Mouse (Mus musculus) midbrain, embryonic 15.5 days (tissue): Measurements from ENCODE around the gene Kcnmb4. TPM values are rescaled to one million over a fixed set of nuclear protein-coding genes. Genes with fewer than 3 reads are reported as not detected.

Source experiments
- ATAC-seq: fragments of 200-750 bp; cut with Nextera tagmentation; replicated peaks from 2 replicates; pipeline ENCODE4 v1.8.0; 2017; ENCODE audit warnings: moderate TSS enrichment
- H3K27ac ChIP-seq: fragments of 300-500 bp; sonication (generic); 2 replicates; pipeline ENCODE4 v1.5.1; 2015; ENCODE audit warnings: mild to moderate bottlenecking, inconsistent platforms
- H3K27me3 ChIP-seq: fragments of 300-500 bp; sonication (generic); replicated peaks from 2 replicates; pipeline ENCODE4 v1.6.1; 2015; ENCODE audit warnings: inconsistent platforms
- H3K36me3 ChIP-seq: fragments of 300-500 bp; sonication (generic); replicated peaks from 2 replicates; pipeline ENCODE4 v1.6.1; 2015; ENCODE audit warnings: inconsistent platforms
- H3K4me1 ChIP-seq: fragments of 300-500 bp; sonication (generic); 2 replicates; pipeline ENCODE4 v1.6.1; 2015; ENCODE audit warnings: inconsistent platforms
- H3K4me2 ChIP-seq: fragments of 300-500 bp; sonication (generic); 2 replicates; pipeline ENCODE4 v1.6.1; 2015; ENCODE audit warnings: inconsistent platforms, mild to moderate bottlenecking, moderate library complexity
- H3K4me3 ChIP-seq: fragments of 300-500 bp; sonication (generic); 2 replicates; pipeline ENCODE4 v1.5.1; 2015; ENCODE audit warnings: mild to moderate bottlenecking, inconsistent platforms
- H3K9ac ChIP-seq: fragments of 300-500 bp; sonication (generic); 2 replicates; pipeline ENCODE4 v1.6.1; 2015; ENCODE audit warnings: mild to moderate bottlenecking, inconsistent platforms
- H3K9me3 ChIP-seq: fragments of 300-500 bp; sonication (generic); 2 replicates; pipeline ENCODE4 v1.6.1; 2016; ENCODE audit warnings: inconsistent platforms
- WGBS: fragments of 180-500 bp; shearing (Covaris S2); methylation state at CpG from one replicate; pipeline ENCODE4 v1.1.7; 2015; ENCODE audit warnings: mixed read lengths; 5-methylcytosine and 5-hydroxymethylcytosine counted together
- polyA plus RNA-seq: library from polyadenylated mRNA; unstranded; fragments of >200 nt; fragmentation: Nextera tagmentation; extraction: Ambion mirVana; gene quantifications from 2 replicates; pipeline ENCODE4 v1.2.1, GENCODE M21; 2015

The Kcnmb4 gene
- polyA plus RNA-seq, 1 experiment from 2014 or later: 20.3 TPM

GRCm38 (mm10) chr10:116416726-116417125 lies 57.0 kb downstream of the Kcnmb4 start:
- WGBS: 79% methylated on average over 5 of the region's 5 CpGs
- Histone ChIP-seq H3K27me3 (no peaks in the 10 kb centered on the region), H3K4me1 (no peaks in the 10 kb centered on the region), H3K36me3 (no peaks in the 10 kb centered on the region), H3K4me3 (no peak overlapping the region), H3K9ac (no peak overlapping the region), H3K27ac (no peak overlapping the region), H3K4me2 (no peak overlapping the region), H3K9me3 (no peaks in the 10 kb centered on the region)
- no peak for ATAC-seq

GRCm38 (mm10) chr10:116416142-116416541 lies 57.5 kb downstream of the Kcnmb4 start:
- no peaks in the 10 kb centered on the region for H3K27me3 ChIP-seq
- peak; percentile 56; the same call in 1 of the 2 replicates for ATAC-seq
- WGBS: 29% methylated on average over 6 of the region's 6 CpGs
- no peaks in the 10 kb centered on the region for H3K4me1 ChIP-seq
- no peak overlapping the region for H3K4me2 ChIP-seq
- no peak overlapping the region for H3K9ac ChIP-seq
- 0 out of 2 replicates have a peak overlapping the region, but pooled peaks have one; percentile 27 for H3K27ac ChIP-seq
- no peak overlapping the region for H3K4me3 ChIP-seq
- H3K36me3 ChIP-seq: no peaks in the 10 kb centered on the region
- H3K9me3 ChIP-seq: no peaks in the 10 kb centered on the region

GRCm38 (mm10) chr10:116410826-116411225 lies 62.9 kb downstream of the Kcnmb4 start:
- no peak overlapping the region for H3K27ac ChIP-seq
- H3K9me3 ChIP-seq: no peaks in the 10 kb centered on the region
- WGBS: 62% methylated on average over 9 of the region's 9 CpGs
- no peaks in the 10 kb centered on the region for H3K27me3 ChIP-seq
- no peak for ATAC-seq
- H3K36me3 ChIP-seq: no peaks in the 10 kb centered on the region
- H3K4me1 ChIP-seq: 0 out of 2 replicates have a peak, but pooled peaks cover 5% of the 10 kb centered on the region
- H3K4me3 ChIP-seq: no peak overlapping the region
- H3K9ac ChIP-seq: no peak overlapping the region
- H3K4me2 ChIP-seq: no peak overlapping the region

- no peaks in the 10 kb centered on the region for H3K9me3 ChIP-seq
- H3K9ac ChIP-seq: no peak overlapping the region
- no peaks in the 10 kb centered on the region for H3K27me3 ChIP-seq
- no peak overlapping the region for H3K4me3 ChIP-seq
- no peak for ATAC-seq
- no peak overlapping the region for H3K4me2 ChIP-seq
- H3K27ac ChIP-seq: no peak overlapping the region
- 63% methylated on average over 19 of the region's 19 CpGs for WGBS
- no peaks in the 10 kb centered on the region for H3K36me3 ChIP-seq
- H3K4me1 ChIP-seq: 0 out of 2 replicates have a peak, but pooled peaks cover 5% of the 10 kb centered on the region
These were observed 65.9 kb downstream of the Kcnmb4 start for GRCm38 (mm10) chr10:116407684-116408359.

- Histone ChIP-seq H3K4me2 (no peak overlapping the region), H3K36me3 (no peaks in the 10 kb centered on the region), H3K27me3 (no peaks in the 10 kb centered on the region), H3K9ac (no peak overlapping the region), H3K4me1 (0 out of 2 replicates have a peak, but pooled peaks cover 5% of the 10 kb centered on the region), H3K9me3 (no peaks in the 10 kb centered on the region), H3K4me3 (no peak overlapping the region), H3K27ac (no peak overlapping the region)
- no peak for ATAC-seq
- WGBS: 90% methylated on average over 6 of the region's 6 CpGs
These were observed 68.7 kb downstream of the Kcnmb4 start for GRCm38 (mm10) chr10:116405011-116405410.

- 0 out of 2 replicates have a peak, but pooled peaks cover 5% of the 10 kb centered on the region for H3K4me1 ChIP-seq
- WGBS: 83% methylated on average over 4 of the region's 4 CpGs
- ATAC-seq: no peak
- no peaks in the 10 kb centered on the region for H3K27me3 ChIP-seq
- H3K4me2 ChIP-seq: no peak overlapping the region
- H3K9ac ChIP-seq: no peak overlapping the region
- no peaks in the 10 kb centered on the region for H3K9me3 ChIP-seq
- H3K27ac ChIP-seq: no peak overlapping the region
- H3K36me3 ChIP-seq: no peaks in the 10 kb centered on the region
- no peak overlapping the region for H3K4me3 ChIP-seq
These were observed 70.0 kb downstream of the Kcnmb4 start for GRCm38 (mm10) chr10:116403679-116404078.

GRCm38 (mm10) chr10:116402742-116403425 lies 70.8 kb downstream of the Kcnmb4 start:
- H3K27me3 ChIP-seq: no peaks in the 10 kb centered on the region
- WGBS: 93% methylated on average over 6 of the region's 6 CpGs
- ATAC-seq: no peak
- H3K4me2 ChIP-seq: no peak overlapping the region
- H3K4me1 ChIP-seq: 0 out of 2 replicates have a peak, but pooled peaks cover 5% of the 10 kb centered on the region
- no peak overlapping the region for H3K4me3 ChIP-seq
- H3K27ac ChIP-seq: no peak overlapping the region
- no peaks in the 10 kb centered on the region for H3K36me3 ChIP-seq
- H3K9ac ChIP-seq: no peak overlapping the region
- H3K9me3 ChIP-seq: no peaks in the 10 kb centered on the region

- Histone ChIP-seq H3K4me1 (no peaks in the 10 kb centered on the region), H3K27ac (no peak overlapping the region), H3K9me3 (no peaks in the 10 kb centered on the region), H3K4me2 (peak overlapping the region; percentile 29), H3K9ac (no peak overlapping the region), H3K4me3 (no peak overlapping the region), H3K27me3 (no peaks in the 10 kb centered on the region), H3K36me3 (no peaks in the 10 kb centered on the region)
- 61% methylated on average over 12 of the region's 12 CpGs for WGBS
- ATAC-seq: no peak
These were observed 75.7 kb downstream of the Kcnmb4 start for GRCm38 (mm10) chr10:116397973-116398372.

- H3K9ac ChIP-seq: no peak overlapping the region
- H3K27ac ChIP-seq: no peak overlapping the region
- no peaks in the 10 kb centered on the region for H3K27me3 ChIP-seq
- H3K4me3 ChIP-seq: no peak overlapping the region
- no peaks in the 10 kb centered on the region for H3K4me1 ChIP-seq
- H3K36me3 ChIP-seq: no peaks in the 10 kb centered on the region
- ATAC-seq: no peak
- peak overlapping the region; percentile 29 for H3K4me2 ChIP-seq
- 44% methylated on average over 14 of the region's 14 CpGs for WGBS
- no peaks in the 10 kb centered on the region for H3K9me3 ChIP-seq
These were observed 76.1 kb downstream of the Kcnmb4 start for GRCm38 (mm10) chr10:116397573-116397972.

- no peaks in the 10 kb centered on the region for H3K27me3 ChIP-seq
- WGBS: 92% methylated on average over 13 of the region's 13 CpGs
- ATAC-seq: no peak
These were observed 76.7 kb downstream of the Kcnmb4 start for GRCm38 (mm10) chr10:116396966-116397365.

GRCm38 (mm10) chr10:116396279-116396678 lies 77.4 kb downstream of the Kcnmb4 start:
- H3K4me2 ChIP-seq: no peak overlapping the region
- no peak overlapping the region for H3K27ac ChIP-seq
- H3K36me3 ChIP-seq: no peaks in the 10 kb centered on the region
- H3K27me3 ChIP-seq: no peaks in the 10 kb centered on the region
- no peak overlapping the region for H3K9ac ChIP-seq
- no peak for ATAC-seq
- no peak overlapping the region for H3K4me3 ChIP-seq
- 86% methylated on average over 5 of the region's 5 CpGs for WGBS
- H3K4me1 ChIP-seq: no peaks in the 10 kb centered on the region
- no peaks in the 10 kb centered on the region for H3K9me3 ChIP-seq

More at GRCm38 (mm10) chr10:116396966-116397365, 76.7 kb downstream of the Kcnmb4 start:
- no peaks in the 10 kb centered on the region for H3K36me3 ChIP-seq
- no peak overlapping the region for H3K4me3 ChIP-seq
- H3K4me1 ChIP-seq: no peaks in the 10 kb centered on the region
- no peak overlapping the region for H3K4me2 ChIP-seq
- no peak overlapping the region for H3K27ac ChIP-seq
- no peak overlapping the region for H3K9ac ChIP-seq
- H3K9me3 ChIP-seq: no peaks in the 10 kb centered on the region

GRCm38 (mm10) chr10:116394585-116394984 lies 79.1 kb downstream of the Kcnmb4 start:
- H3K4me2 ChIP-seq: no peak overlapping the region
- no peak for ATAC-seq
- no peak overlapping the region for H3K9ac ChIP-seq
- H3K27ac ChIP-seq: no peak overlapping the region
- H3K9me3 ChIP-seq: no peaks in the 10 kb centered on the region
- H3K4me3 ChIP-seq: no peak overlapping the region
- H3K4me1 ChIP-seq: no peaks in the 10 kb centered on the region
- H3K36me3 ChIP-seq: no peaks in the 10 kb centered on the region
- no peaks in the 10 kb centered on the region for H3K27me3 ChIP-seq
- 11% methylated on average over 4 of the region's 4 CpGs for WGBS
